Mouse (Mus musculus): ENCODE results near the gene Spink4. TPM values are rescaled to one million over a fixed set of nuclear protein-coding genes. Genes with fewer than 3 reads are reported as not detected.

Gene Spink4
- 15.6 and 43.5 TPM in 2 replicates for polyA plus RNA-seq (2012; rRNA removed)

DNA sequence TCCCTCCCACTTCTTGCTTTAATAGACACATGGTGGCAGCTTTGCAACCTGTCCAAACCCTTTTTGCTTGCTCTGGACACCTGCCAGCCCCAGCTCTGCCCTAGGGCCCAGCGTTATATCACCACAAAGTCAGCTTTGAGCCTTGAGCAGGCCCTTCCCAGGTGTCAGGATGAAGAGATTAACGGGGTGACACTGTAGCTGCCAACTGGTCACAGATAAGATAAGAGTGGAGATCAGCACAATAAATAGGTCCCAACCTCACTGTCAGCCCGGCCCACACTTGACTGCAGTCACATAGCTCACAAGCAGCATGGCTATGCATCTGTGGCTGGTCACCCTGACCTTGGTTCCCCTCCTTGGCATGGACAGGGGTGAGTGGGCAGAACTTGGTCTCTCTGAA, at the start of gene Spink4:
Gene Spink4, plus strand, starts transcription at position 268 of the 400 bp plus-strand sequence.
- TF ChIP-seq CTCF (IDR thresholded peaks at IDR 0.05; ENCODE audit: insufficient read depth, low read length) (no peak), POLR2A (IDR thresholded peaks at IDR 0.05; ENCODE audit: borderline replicate concordance, extremely low read depth, low read depth, low read length) (no peak)
- 18% methylated on average over 3 of the region's 3 CpGs for WGBS
- DNase-seq: peak; percentile 41
- Histone ChIP-seq H3K4me1 (ENCODE audit: control insufficient read depth, insufficient read depth, low read length) (no peaks in the 10 kb centered on the region), H3K4me3 (replicated peaks; ENCODE audit: extremely low read depth, low read depth, low read length) (no peak within 1 kb of the TSS)

- TF ChIP-seq POLR2A (IDR thresholded peaks at IDR 0.05; ENCODE audit: borderline replicate concordance, extremely low read depth, low read depth, low read length) (no peak), CTCF (IDR thresholded peaks at IDR 0.05; ENCODE audit: insufficient read depth, low read length) (no peak)
- Histone ChIP-seq H3K4me3 (replicated peaks; ENCODE audit: extremely low read depth, low read depth, low read length) (no peak overlapping the region), H3K4me1 (ENCODE audit: control insufficient read depth, insufficient read depth, low read length) (no peaks in the 10 kb centered on the region; the same call in 1 of the 2 replicates)
- no peak for DNase-seq
- WGBS: 78% methylated on average over 4 of the region's 4 CpGs
Observed at GRCm38 (mm10) chr4:40870206-40870605, 49.6 kb upstream of the Spink4 start.

DNA sequence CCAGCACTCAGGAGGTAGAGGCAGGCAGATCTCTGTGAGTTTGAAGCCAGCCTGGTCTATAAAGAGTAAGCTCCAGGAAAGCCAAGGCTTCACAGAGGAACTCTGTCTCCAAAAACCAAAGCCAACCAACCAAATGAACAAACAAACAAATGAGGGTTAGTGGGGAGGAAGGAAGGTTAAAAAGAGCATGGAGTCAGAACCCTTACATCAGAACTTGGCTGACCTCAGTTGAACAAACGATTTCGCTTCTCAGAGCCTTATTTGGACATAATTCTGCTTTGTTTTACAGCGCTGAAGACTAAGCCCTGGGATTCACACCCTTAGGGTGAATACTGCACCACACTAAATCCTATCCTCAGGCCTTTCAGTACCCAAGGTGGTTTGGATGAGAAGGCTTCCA, 47.7 kb upstream of the Spink4 start:
- no peak overlapping the region for H3K4me3 ChIP-seq (replicated peaks; ENCODE audit: extremely low read depth, low read depth, low read length)
- no peak for TF ChIP-seq POLR2A (IDR thresholded peaks at IDR 0.05; ENCODE audit: borderline replicate concordance, extremely low read depth, low read depth, low read length)
- 73% methylated on average over 3 of the region's 3 CpGs for WGBS
- DNase-seq: no peak
- H3K4me1 ChIP-seq (ENCODE audit: control insufficient read depth, insufficient read depth, low read length): peaks cover 4% of the 10 kb centered on the region; the same call in 1 of the 2 replicates

GRCm38 (mm10) chr4:40873320-40873719, 46.5 kb upstream of the Spink4 start:
- peaks cover 4% of the 10 kb centered on the region; the same call in 1 of the 2 replicates for H3K4me1 ChIP-seq (ENCODE audit: control insufficient read depth, insufficient read depth, low read length)
- 64% methylated on average over 2 of the region's 2 CpGs for WGBS
- no peak for DNase-seq
- H3K4me3 ChIP-seq (replicated peaks; ENCODE audit: extremely low read depth, low read depth, low read length): no peak overlapping the region
- TF ChIP-seq CTCF (IDR thresholded peaks at IDR 0.05; ENCODE audit: insufficient read depth, low read length) (no peak), POLR2A (IDR thresholded peaks at IDR 0.05; ENCODE audit: borderline replicate concordance, extremely low read depth, low read depth, low read length) (no peak)

DNA sequence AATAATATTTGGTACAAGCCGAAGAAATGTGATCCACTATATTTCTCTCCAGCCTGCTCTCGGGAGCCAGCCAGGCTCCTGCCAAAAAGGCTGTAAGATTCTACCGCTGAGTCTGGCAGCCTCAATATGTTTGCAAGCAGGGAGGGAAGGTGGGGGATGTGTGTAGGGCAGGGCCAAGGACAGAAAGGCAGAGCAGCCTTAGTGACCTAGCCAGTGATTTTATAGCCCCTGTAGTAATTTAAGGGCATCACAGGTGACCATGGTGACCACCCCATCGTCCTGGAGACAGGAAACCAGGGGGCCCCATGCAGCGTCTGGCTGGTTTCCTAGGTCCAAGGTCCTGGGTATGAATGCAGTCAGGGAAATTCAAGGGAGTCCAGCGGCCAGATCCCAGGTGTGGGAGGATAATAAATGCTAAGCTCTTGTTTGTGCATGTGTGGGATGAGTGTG, 45.7 kb upstream of the Spink4 start:
- TF ChIP-seq POLR2A (IDR thresholded peaks at IDR 0.05; ENCODE audit: borderline replicate concordance, extremely low read depth, low read depth, low read length): no peak
- no peak for TF ChIP-seq CTCF (IDR thresholded peaks at IDR 0.05; ENCODE audit: insufficient read depth, low read length)
- no peak for DNase-seq
- 48% methylated on average over 6 of the region's 6 CpGs for WGBS
- H3K4me3 ChIP-seq (replicated peaks; ENCODE audit: extremely low read depth, low read depth, low read length): no peak overlapping the region
- H3K4me1 ChIP-seq (ENCODE audit: control insufficient read depth, insufficient read depth, low read length): 0 out of 2 replicates have a peak, but pooled peaks cover 4% of the 10 kb centered on the region

DNA sequence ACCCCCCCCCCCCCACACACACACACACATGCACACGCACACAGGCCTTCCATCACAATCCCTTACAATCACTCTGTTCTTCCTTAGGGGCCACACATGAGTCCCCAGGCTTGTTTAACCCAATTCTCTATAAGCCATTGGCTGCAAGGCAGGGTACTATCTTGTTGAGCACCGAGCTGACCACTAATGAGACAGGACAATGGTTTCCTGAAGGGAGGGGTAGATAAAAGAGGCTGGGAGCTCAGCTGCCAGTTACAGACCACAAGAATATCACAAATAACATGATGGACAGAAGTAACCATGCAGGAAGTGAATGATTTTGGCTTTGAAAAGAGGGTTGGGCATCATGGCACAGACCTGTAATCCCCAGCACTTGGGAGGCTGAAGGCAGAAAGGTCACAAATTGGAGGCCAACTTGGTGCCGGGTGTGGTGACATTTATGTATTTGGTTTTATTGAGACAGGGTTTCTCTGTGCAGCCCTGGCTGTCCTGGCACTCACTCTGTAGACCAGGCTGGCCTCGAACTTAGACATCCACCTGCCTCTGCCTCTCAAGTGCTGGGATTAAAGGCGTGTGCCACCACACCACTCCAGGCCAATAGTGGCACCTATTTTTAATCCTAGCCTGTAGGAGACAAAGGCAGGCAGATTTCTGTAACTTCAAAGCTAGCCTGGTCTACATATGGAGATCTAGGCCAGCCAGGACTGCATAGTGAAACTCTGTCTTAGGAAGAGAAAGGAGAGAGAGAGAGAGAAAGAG, 44.9 kb upstream of the Spink4 start:
- no peak for TF ChIP-seq POLR2A (IDR thresholded peaks at IDR 0.05; ENCODE audit: borderline replicate concordance, extremely low read depth, low read depth, low read length)
- TF ChIP-seq CTCF (IDR thresholded peaks at IDR 0.05; ENCODE audit: insufficient read depth, low read length): no peak
- 83% methylated on average over 5 of the region's 5 CpGs for WGBS
- Histone ChIP-seq H3K4me3 (replicated peaks; ENCODE audit: extremely low read depth, low read depth, low read length) (no peak overlapping the region), H3K4me1 (ENCODE audit: control insufficient read depth, insufficient read depth, low read length) (0 out of 2 replicates have a peak, but pooled peaks cover 4% of the 10 kb centered on the region)
- no peak for DNase-seq

- 79% methylated on average over 20 of the region's 20 CpGs for WGBS
Observed at GRCm38 (mm10) chr4:40875842-40876241, 44.0 kb upstream of the Spink4 start.

GRCm38 (mm10) chr4:40876814-40877371, 43.0 kb upstream of the Spink4 start:
- WGBS: 15% methylated on average over 12 of the region's 12 CpGs
- H3K4me3 ChIP-seq (replicated peaks; ENCODE audit: extremely low read depth, low read depth, low read length): peak overlapping the region; percentile 22

More at GRCm38 (mm10) chr4:40875842-40876241, 44.0 kb upstream of the Spink4 start:
- TF ChIP-seq POLR2A (IDR thresholded peaks at IDR 0.05; ENCODE audit: borderline replicate concordance, extremely low read depth, low read depth, low read length) (no peak), CTCF (IDR thresholded peaks at IDR 0.05; ENCODE audit: insufficient read depth, low read length) (no peak)
- Histone ChIP-seq H3K4me3 (replicated peaks; ENCODE audit: extremely low read depth, low read depth, low read length) (no peak overlapping the region), H3K4me1 (ENCODE audit: control insufficient read depth, insufficient read depth, low read length) (0 out of 2 replicates have a peak, but pooled peaks cover 4% of the 10 kb centered on the region)
- DNase-seq: no peak

DNA sequence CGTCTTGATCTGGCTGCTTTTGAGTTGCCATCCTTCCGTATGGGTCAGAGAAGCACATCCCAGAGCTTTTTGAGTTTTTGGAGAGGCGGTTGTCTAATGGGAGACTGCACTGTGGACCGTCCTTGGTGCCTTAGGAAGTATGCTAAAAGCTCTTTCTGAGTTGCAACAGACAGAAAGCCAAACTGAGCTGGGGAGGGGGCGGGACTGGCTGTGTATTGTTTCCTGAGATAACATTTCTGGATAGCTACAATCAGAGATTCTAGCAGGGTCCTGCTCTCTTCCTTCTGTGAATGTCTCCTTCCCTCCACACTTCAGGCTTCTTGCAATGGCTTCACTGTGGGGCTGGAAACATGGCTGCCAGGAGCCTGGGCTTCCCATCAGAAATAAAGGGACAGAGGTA, 42.3 kb upstream of the Spink4 start:
- Histone ChIP-seq H3K4me1 (ENCODE audit: control insufficient read depth, insufficient read depth, low read length) (0 out of 2 replicates have a peak, but pooled peaks cover 4% of the 10 kb centered on the region), H3K4me3 (replicated peaks; ENCODE audit: extremely low read depth, low read depth, low read length) (no peak overlapping the region)
- WGBS: 51% methylated on average over 5 of the region's 5 CpGs
- no peak for TF ChIP-seq CTCF (IDR thresholded peaks at IDR 0.05; ENCODE audit: insufficient read depth, low read length)
- TF ChIP-seq POLR2A (IDR thresholded peaks at IDR 0.05; ENCODE audit: borderline replicate concordance, extremely low read depth, low read depth, low read length): no peak
- no peak for DNase-seq

More at GRCm38 (mm10) chr4:40876814-40877371, 43.0 kb upstream of the Spink4 start:
- H3K4me1 ChIP-seq (ENCODE audit: control insufficient read depth, insufficient read depth, low read length): 0 out of 2 replicates have a peak, but pooled peaks cover 4% of the 10 kb centered on the region
- no peak for TF ChIP-seq POLR2A (IDR thresholded peaks at IDR 0.05; ENCODE audit: borderline replicate concordance, extremely low read depth, low read depth, low read length)
- no peak for TF ChIP-seq CTCF (IDR thresholded peaks at IDR 0.05; ENCODE audit: insufficient read depth, low read length)
- DNase-seq: peak; percentile 39

Data from lung, adult 2 months (tissue).